Mouse (Mus musculus) Patski (cell line): ENCODE measurements at regions not wholly inside any gene's neighbourhood (a gene's known extent, or its start where the extent isn't known, plus 50 kb on each side); places are given as distances from the start of the nearest gene placed in this dataset.

ENCODE experiments used
- ATAC-seq: fragments of 100-300 bp; one replicate; pipeline ENCODE4 v1.8.0; 2021
- CTCF ChIA-PET: fragments of 350-600 bp; sonication (Branson Sonifier 250); formaldehyde crosslinking; loops from one replicate; lab custom pipeline; 2022; ENCODE audit warnings: inconsistent platforms; lab: Charles Lee
- POLR2A ChIA-PET: fragments of 350-600 bp; sonication (Branson Sonifier 250); formaldehyde crosslinking; loops from one replicate; lab custom pipeline; 2022; ENCODE audit warnings: antibody characterized with exemption, inconsistent platforms; lab: Charles Lee
- DNase-seq: peaks from one replicate; pipeline ENCODE4 v3.0.0-alpha.2; 2011; ENCODE audit warnings: low read depth, low spot score
- H3K27me3 ChIP-seq: fragments of 371-371 bp; one replicate; pipeline ENCODE4 v1.5.1; 2021
- CTCF ChIP-seq: fragments of 100-300 bp; IDR thresholded peaks from one replicate; pipeline ENCODE4 v1.5.1; 2021
- in situ Hi-C: fragments of 300-500 bp; cut with MboI; formaldehyde crosslinking; loops from 3 replicates; pipeline ENCODE4 v1.11.1; 2018; ENCODE audit warnings: low pct_unique_long_range_greater_than_20kb, mixed read lengths

DNA sequence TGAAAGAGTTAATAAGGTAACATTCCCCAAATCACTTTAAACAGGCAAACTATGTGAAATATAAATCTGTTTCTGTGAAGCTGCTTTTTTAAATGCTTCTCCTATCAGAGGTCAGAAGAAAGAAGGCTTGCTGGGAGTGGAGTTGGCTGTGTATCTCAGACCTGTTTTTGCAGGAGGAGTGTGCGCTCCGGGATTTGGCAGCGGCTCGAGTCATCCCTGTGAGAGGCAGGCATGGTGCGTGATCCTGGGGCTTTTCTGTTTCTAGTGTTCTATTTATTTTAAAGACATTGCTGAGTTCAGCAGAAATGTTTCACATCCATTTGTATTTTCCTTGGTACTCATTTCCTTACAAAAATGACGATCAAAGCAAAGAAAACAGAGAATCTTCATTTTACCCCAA, 91.0 kb upstream of the Gjb6 start:
- DNase-seq (no peak), ATAC-seq (no peak)
- no peak for TF ChIP-seq CTCF
- peaks cover 9% of the 10 kb centered on the region for H3K27me3 ChIP-seq
- in situ Hi-C loops: no loop called here
- ChIA-PET POLR2A (no interaction called here), CTCF (no interaction called here)

DNA sequence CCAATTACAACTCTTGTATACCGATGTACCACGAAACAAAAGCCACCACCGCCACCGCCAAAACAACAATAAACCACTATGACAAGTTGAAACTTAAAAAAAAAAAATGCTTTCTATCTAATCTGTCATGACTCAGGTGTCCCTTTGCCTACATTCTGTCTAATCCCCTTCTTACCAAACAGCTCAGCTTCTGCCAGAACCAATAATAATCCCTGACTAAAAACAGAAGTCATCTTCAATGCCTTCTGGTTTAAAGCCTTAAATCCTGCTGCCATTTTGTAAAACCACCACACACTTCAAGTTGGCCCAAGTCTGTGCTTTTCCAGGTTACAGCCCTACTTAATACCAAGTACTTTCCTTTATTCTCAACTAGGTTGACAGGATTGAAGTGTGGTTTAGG, 86.9 kb upstream of the Gjb6 start:
- ATAC-seq: no peak
- CTCF ChIA-PET: no interaction called here
- TF ChIP-seq CTCF: no peak
- no peak for DNase-seq
- in situ Hi-C loops: no loop called here
- POLR2A ChIA-PET: interaction anchor here (0.7 kb wide), 1 partner anchor 61 kb away, joined by 3 read pairs; no protein-coding TSS in a partner anchor
- peaks cover 12% of the 10 kb centered on the region for H3K27me3 ChIP-seq

DNA sequence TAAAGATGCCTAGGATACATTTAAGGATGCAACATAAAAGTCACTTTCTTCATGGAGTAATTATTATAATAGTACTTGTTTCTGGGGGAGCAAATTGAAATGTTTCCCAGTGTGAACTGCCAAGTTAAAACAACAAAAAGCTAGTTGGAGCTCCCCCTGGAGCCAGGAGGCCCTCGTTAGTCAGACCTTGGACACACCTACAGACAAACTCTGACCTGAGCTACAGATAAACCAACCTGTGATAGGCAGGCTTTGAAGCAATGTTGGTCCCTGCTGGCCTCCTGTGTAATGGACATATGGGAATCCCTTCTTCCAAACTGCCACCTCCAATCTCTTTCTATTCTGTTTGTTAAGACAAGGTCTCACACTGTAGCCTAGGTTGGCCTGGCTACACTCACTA, 86.2 kb upstream of the Gjb6 start:
- no peak for DNase-seq
- TF ChIP-seq CTCF: no peak
- peaks cover 12% of the 10 kb centered on the region for H3K27me3 ChIP-seq
- ChIA-PET CTCF (no interaction called here), POLR2A (no interaction called here)
- in situ Hi-C loops: no loop called here
- no peak for ATAC-seq

DNA sequence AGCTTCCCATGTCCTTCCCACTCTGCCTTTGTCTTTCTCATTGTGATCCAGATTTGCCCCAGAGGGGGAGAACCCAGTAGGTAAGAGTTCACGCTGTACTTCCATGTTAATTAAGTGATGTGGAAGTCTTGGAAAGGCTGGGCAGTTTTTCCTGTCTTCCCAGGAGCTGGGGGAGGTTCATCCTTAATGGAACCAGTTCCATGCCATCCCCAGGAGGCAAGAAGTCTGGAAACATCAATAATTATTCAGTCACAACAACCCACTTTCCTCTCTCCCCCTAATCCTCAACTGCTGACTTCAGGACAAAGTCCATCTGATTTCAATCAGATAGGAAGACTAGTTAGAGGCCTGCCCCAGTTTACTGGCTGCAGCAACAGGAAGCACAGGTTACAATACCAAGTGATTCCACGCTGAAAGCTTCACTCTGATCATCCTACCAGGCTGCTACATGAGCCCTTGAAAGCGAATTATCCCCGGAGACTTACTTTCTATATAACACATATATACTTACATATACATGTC, 85.7 kb upstream of the Gjb6 start:
- ChIA-PET POLR2A (no interaction called here), CTCF (interaction anchor here (1.0 kb wide), 1 partner anchor 9 kb away, joined by 3 read pairs; no protein-coding TSS in a partner anchor)
- H3K27me3 ChIP-seq: peaks cover 12% of the 10 kb centered on the region
- no peak for TF ChIP-seq CTCF
- in situ Hi-C loops: no loop called here
- DNase-seq: no peak
- no peak for ATAC-seq

DNA sequence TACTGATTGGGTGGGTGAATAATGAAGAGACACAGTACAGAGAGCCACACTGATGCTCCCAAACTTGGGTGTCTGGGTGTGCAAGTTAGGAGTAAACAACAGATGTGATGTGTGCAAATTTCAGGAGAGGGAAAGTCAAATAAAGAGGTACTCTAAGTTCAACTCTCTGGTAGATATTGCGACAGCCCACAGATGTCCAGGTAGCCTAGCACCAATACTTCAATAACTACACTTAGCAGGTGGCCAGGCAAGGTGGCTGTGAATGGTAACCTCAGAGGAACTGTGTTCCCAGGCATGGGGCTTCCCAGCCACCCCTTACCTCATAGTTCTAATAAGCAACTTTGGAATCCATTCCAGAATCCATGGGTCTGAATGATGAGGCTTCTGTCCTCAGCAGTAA, 54.4 kb upstream of the Gjb6 start:
- DNase-seq (no peak), ATAC-seq (no peak)
- ChIA-PET POLR2A (no interaction called here), CTCF (no interaction called here)
- in situ Hi-C loops: no loop called here
- TF ChIP-seq CTCF: no peak
- H3K27me3 ChIP-seq: peaks cover under 1% of the 10 kb centered on the region
